Mouse (Mus musculus) MEL (cell line): ENCODE data around the gene Larp4b. TPM values are rescaled to one million over a fixed set of nuclear protein-coding genes. Genes with fewer than 3 reads are reported as not detected.

Experiments used
- DNase-seq: peaks from one replicate; pipeline ENCODE4 v3.0.0; 2011; ENCODE audit warnings: low read depth, low spot score
- H3K27ac ChIP-seq: 2 replicates; pipeline ENCODE4 v1.5.1; 2012; ENCODE audit warnings: low read depth, mild to moderate bottlenecking, control low read depth, low read length, moderate library complexity; ENCODE audit not compliant: control insufficient read depth
- H3K27me3 ChIP-seq, 2 experiments: fragments of 150-350 bp in 1 of 2; sonication (generic) in 1 of 2; 2 replicates each; pipeline ENCODE4 v1.6.1; 2012; ENCODE audit warnings: low read length in 2 of 2, mild to moderate bottlenecking in 2 of 2, improper control_type of control experiment in 1 of 2, moderate library complexity in 1 of 2; ENCODE audit not compliant: insufficient read depth in 2 of 2, control insufficient read depth in 1 of 2
- H3K36me3 ChIP-seq, 2 experiments: 2 replicates each; pipeline ENCODE4 v1.6.1; 2012 to 2014; ENCODE audit warnings: low read length in 2 of 2, improper control_type of control experiment in 1 of 2, inconsistent platforms in 1 of 2, mild to moderate bottlenecking in 1 of 2; ENCODE audit not compliant: insufficient read depth in 2 of 2, control insufficient read depth in 1 of 2
- H3K4me1 ChIP-seq, 2 experiments: fragments of 150-350 bp in 1 of 2; sonication (generic) in 1 of 2; 2 replicates each; pipeline ENCODE4 v1.6.1; 2012; ENCODE audit warnings: low read length in 2 of 2, improper control_type of control experiment in 1 of 2, mild to moderate bottlenecking in 1 of 2; ENCODE audit not compliant: insufficient read depth in 2 of 2, control insufficient read depth in 1 of 2
- H3K4me3 ChIP-seq, 2 experiments: fragments of 150-350 bp in 1 of 2; sonication (generic) in 1 of 2; 2 replicates each; pipeline ENCODE4 v1.5.1; 2012; ENCODE audit warnings: low read depth in 2 of 2, low read length in 2 of 2, mild to moderate bottlenecking in 2 of 2, moderate library complexity in 2 of 2, control low read depth in 1 of 2, improper control_type of control experiment in 1 of 2; ENCODE audit not compliant: control insufficient read depth in 1 of 2, insufficient read depth in 1 of 2
- H3K79me2 ChIP-seq: 2 replicates; pipeline ENCODE4 v1.6.1; 2012; ENCODE audit warnings: mild to moderate bottlenecking, low read length, moderate library complexity; ENCODE audit not compliant: control insufficient read depth, poor library complexity, insufficient read depth
- H3K9ac ChIP-seq: 2 replicates; pipeline ENCODE4 v1.6.1; 2012; ENCODE audit warnings: low read depth, mild to moderate bottlenecking, control low read depth, low read length, moderate library complexity; ENCODE audit not compliant: control insufficient read depth, poor library complexity, severe bottlenecking
- H3K9me3 ChIP-seq: fragments of 150-350 bp; sonication (generic); replicated peaks from 2 replicates; pipeline ENCODE4 v1.6.1; 2012; ENCODE audit warnings: mild to moderate bottlenecking, low read length, improper control_type of control experiment, moderate library complexity; ENCODE audit not compliant: insufficient read depth
- CHD1 ChIP-seq: IDR thresholded peaks from 2 replicates; pipeline ENCODE4 v1.6.1; 2012; ENCODE audit warnings: low read depth, mild to moderate bottlenecking, inconsistent platforms, low read length, improper control_type of control experiment
- E2F4 ChIP-seq: IDR thresholded peaks from 2 replicates; pipeline ENCODE4 v1.6.1; 2011; ENCODE audit warnings: low read depth, low read length, improper control_type of control experiment, borderline replicate concordance
- ELF1 ChIP-seq: IDR thresholded peaks from 2 replicates; pipeline ENCODE4 v1.6.1; 2014; ENCODE audit warnings: low read depth, mild to moderate bottlenecking, inconsistent platforms, low read length, improper control_type of control experiment, moderate library complexity
- EP300 ChIP-seq, 2 experiments: IDR thresholded peaks; 2 replicates each; pipeline ENCODE4 v1.6.1; 2011; ENCODE audit warnings: improper control_type of control experiment in 2 of 2, low read length in 2 of 2, low read depth in 1 of 2, mild to moderate bottlenecking in 1 of 2
- GABPA ChIP-seq: IDR thresholded peaks from 2 replicates; pipeline ENCODE4 v1.6.1; 2012; ENCODE audit warnings: low read depth, mild to moderate bottlenecking, inconsistent platforms, low read length, improper control_type of control experiment, moderate library complexity
- GATA1 ChIP-seq: IDR thresholded peaks from 2 replicates; pipeline ENCODE4 v1.6.1; 2011; ENCODE audit warnings: low read depth, low read length, improper control_type of control experiment
- KAT2A ChIP-seq: conservative IDR thresholded peaks from 2 replicates; pipeline ENCODE4 v1.6.1; 2012; ENCODE audit warnings: low read depth, low read length, improper control_type of control experiment, inconsistent platforms
- MXI1 ChIP-seq: IDR thresholded peaks from 2 replicates; pipeline ENCODE4 v1.6.1; 2011; ENCODE audit warnings: mild to moderate bottlenecking, low read depth, low read length, improper control_type of control experiment
- MYB ChIP-seq: IDR thresholded peaks from 2 replicates; pipeline ENCODE4 v1.6.1; 2011; ENCODE audit warnings: mild to moderate bottlenecking, low read depth, low read length, improper control_type of control experiment
- NELFE ChIP-seq: IDR thresholded peaks from 2 replicates; pipeline ENCODE4 v1.6.1; 2011; ENCODE audit warnings: low read depth, low read length, improper control_type of control experiment
- POLR2A ChIP-seq, 2 experiments: IDR thresholded peaks; 2 replicates each; pipeline ENCODE4 v1.6.1; 2011 to 2012; ENCODE audit warnings: low read length in 2 of 2, mild to moderate bottlenecking in 2 of 2, control low read depth in 1 of 2, improper control_type of control experiment in 1 of 2, low read depth in 1 of 2, moderate library complexity in 1 of 2; ENCODE audit not compliant: control insufficient read depth in 1 of 2, insufficient read depth in 1 of 2, poor library complexity in 1 of 2
- POLR2AphosphoS2 ChIP-seq: IDR thresholded peaks from 2 replicates; pipeline ENCODE4 v1.6.1; 2011; ENCODE audit warnings: low read length, improper control_type of control experiment
- SIN3A ChIP-seq: IDR thresholded peaks from 2 replicates; pipeline ENCODE4 v1.6.1; 2012; ENCODE audit warnings: low read length, improper control_type of control experiment, inconsistent platforms
- SMC3 ChIP-seq: IDR thresholded peaks from 2 replicates; pipeline ENCODE4 v1.6.1; 2011; ENCODE audit warnings: low read depth, low read length, improper control_type of control experiment
- TAL1 ChIP-seq: IDR thresholded peaks from 2 replicates; pipeline ENCODE4 v1.6.1; 2012; ENCODE audit warnings: mild to moderate bottlenecking, inconsistent platforms, low read length, moderate library complexity, mixed read lengths
- UBTF ChIP-seq: IDR thresholded peaks from 2 replicates; pipeline ENCODE4 v1.6.1; 2012; ENCODE audit warnings: low read depth, mild to moderate bottlenecking, inconsistent platforms, low read length, improper control_type of control experiment, moderate library complexity, borderline replicate concordance; ENCODE audit not compliant: insufficient read depth
- ZKSCAN1 ChIP-seq: IDR thresholded peaks from 2 replicates; pipeline ENCODE4 v1.6.1; 2012; ENCODE audit warnings: low read depth, mild to moderate bottlenecking, inconsistent platforms, low read length, improper control_type of control experiment, moderate library complexity
- ZMIZ1 ChIP-seq: IDR thresholded peaks from 2 replicates; pipeline ENCODE4 v1.6.1; 2012; ENCODE audit warnings: low read depth, mild to moderate bottlenecking, inconsistent platforms, low read length, improper control_type of control experiment, moderate library complexity
- ZNF384 ChIP-seq: IDR thresholded peaks from 2 replicates; pipeline ENCODE4 v1.6.1; 2012; ENCODE audit warnings: low read depth, mild to moderate bottlenecking, inconsistent platforms, low read length, improper control_type of control experiment
- polyA plus RNA-seq, 2 experiments: library from polyadenylated mRNA; stranded (reverse) in 1 of 2; unstranded in 1 of 2; fragments of >175 nt in 1 of 2; fragments of >200 nt in 1 of 2; gene quantifications; 2 replicates each; pipeline versions ENCODE4 v1.2.1 to v1.2.4; 2012; ENCODE audit warnings: low replicate concordance in 2 of 2, low read depth in 1 of 2; ENCODE audit not compliant: insufficient read length in 2 of 2, insufficient read depth in 1 of 2, missing spikeins in 1 of 2
- total RNA-seq: library from RNA; depleted of rRNA; stranded (reverse); fragments of 300-350 nt; gene quantifications from 2 replicates; pipeline ENCODE4 v1.2.3, GENCODE M21; 2012

Gene Larp4b
- total and polyA plus RNA-seq, 3 experiments: 57.7 to 340 (median 67.0) TPM

DNA sequence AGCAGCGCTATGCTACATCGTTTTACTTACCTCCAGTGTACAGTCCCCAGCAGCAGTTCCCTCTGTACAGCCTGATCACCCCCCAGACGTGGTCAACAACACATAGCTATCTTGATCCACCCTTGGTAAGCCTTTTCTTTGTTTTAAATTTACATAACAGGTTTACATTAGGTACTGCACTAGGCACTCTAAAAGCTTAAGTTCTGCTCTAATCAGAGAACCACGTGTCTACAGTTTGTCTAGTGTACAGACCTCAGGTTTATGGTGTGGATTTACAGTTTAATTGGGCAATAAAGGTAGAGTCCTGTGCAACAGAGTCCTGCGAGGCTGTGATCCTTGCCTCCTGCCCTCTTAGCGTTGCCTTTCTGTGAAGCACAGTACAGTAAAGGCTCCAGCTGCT, 57.4 kb downstream of the Larp4b start:
- Histone ChIP-seq H3K36me3 (peaks cover 11 to 48% of the 10 kb centered on the region in 2 experiments), H3K27me3 (no peaks in the 10 kb centered on the region), H3K4me1 (peaks cover 4 to 6% of the 10 kb centered on the region in 2 experiments; a peak in 3 of 4 replicates), H3K4me3 (no peak overlapping the region), H3K79me2 (no peaks in the 10 kb centered on the region), H3K27ac (no peak overlapping the region), H3K9ac (no peak overlapping the region), H3K9me3 (no peaks in the 10 kb centered on the region)
- no peak for DNase-seq
- TF ChIP-seq ZMIZ1 (no peak), NELFE (no peak), UBTF (no peak), GATA1 (no peak), TAL1 (no peak), EP300 (IDR thresholded peaks at IDR 0.05; ENCODE audit: low read depth in 1 of 2, low read length in 2 of 2) (no peak), KAT2A (no peak), CHD1 (no peak), SIN3A (no peak), ZKSCAN1 (no peak)

DNA sequence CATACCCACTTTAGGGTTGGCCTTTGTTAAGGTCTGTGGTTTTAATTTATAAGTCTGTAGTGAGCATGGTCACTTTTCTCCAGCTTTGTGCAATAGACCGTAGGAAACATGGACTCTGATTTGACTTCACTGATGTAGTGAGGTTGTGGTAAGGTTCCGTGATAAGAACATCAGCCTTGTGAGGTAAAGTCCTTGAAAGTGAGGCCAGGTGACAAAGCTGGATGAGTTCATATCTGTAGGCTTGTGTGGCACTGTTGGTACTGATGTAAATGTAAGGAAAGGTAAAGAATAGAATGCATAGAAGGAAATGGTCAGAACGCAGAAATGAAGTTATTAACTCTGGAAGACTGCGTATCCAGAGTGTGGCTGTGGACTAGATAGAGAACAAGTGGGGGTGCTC, 57.9 kb downstream of the Larp4b start:
- Histone ChIP-seq H3K36me3 (peaks cover 11 to 45% of the 10 kb centered on the region in 2 experiments), H3K27ac (no peak overlapping the region), H3K4me3 (no peak overlapping the region), H3K79me2 (no peaks in the 10 kb centered on the region), H3K9me3 (no peaks in the 10 kb centered on the region), H3K4me1 (peaks cover 4 to 6% of the 10 kb centered on the region in 2 experiments; a peak in 3 of 4 replicates), H3K27me3 (no peaks in the 10 kb centered on the region), H3K9ac (no peak overlapping the region)
- TF ChIP-seq SMC3 (no peak), ZMIZ1 (no peak), MXI1 (no peak), POLR2AphosphoS2 (no peak), KAT2A (no peak), POLR2A (IDR thresholded peaks at IDR 0.05; ENCODE audit: control insufficient read depth in 1 of 2, insufficient read depth in 1 of 2, low read depth in 1 of 2, low read length in 2 of 2, poor library complexity in 1 of 2) (no peak), MYB (no peak), ZNF384 (no peak), ELF1 (no peak), GABPA (no peak), E2F4 (no peak), SIN3A (no peak)
- DNase-seq: no peak
